Mouse (Mus musculus): Measurements from ENCODE around the gene Lima1.

DNA sequence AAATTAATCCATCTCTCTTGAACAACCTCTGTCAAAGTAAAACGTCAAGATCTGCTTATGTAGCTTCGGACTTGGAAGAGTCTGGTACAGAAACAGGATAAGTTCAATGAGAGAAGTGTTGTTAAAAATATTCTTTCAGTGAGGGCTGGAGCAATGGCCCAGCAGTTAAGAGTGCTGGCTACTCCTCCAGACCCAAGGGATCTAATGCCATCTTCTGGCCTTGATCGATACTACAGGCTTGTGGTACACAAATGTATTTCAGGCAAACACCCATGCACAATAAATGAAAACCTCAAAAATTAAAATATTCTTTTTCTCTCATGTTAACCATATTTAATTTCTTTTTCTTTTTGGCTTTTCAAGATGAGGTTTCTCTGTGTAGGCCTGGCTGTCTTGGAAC, 79.2 kb downstream of the Lima1 start:
- TF ChIP-seq CTCF (IDR thresholded peaks at IDR 0.05; ENCODE audit: low read depth, low read length) = peak; percentile 29
- TF ChIP-seq POLR2A (IDR thresholded peaks at IDR 0.05; ENCODE audit: insufficient read depth, low read length) = no peak
